Mouse (Mus musculus) thymus, adult 2 months (tissue): Measurements from ENCODE around the gene Tsr1.

Source experiments
- CTCF ChIP-seq: fragments of 200-500 bp; IDR thresholded peaks from 2 replicates; pipeline ENCODE4 v1.5.1; 2012; ENCODE audit warnings: mild to moderate bottlenecking, control low read depth, low read length, moderate library complexity, borderline replicate concordance; ENCODE audit not compliant: control insufficient read depth, poor library complexity, insufficient read depth; ENCODE audit errors: extremely low read depth
- POLR2A ChIP-seq: fragments of 200-500 bp; IDR thresholded peaks from 2 replicates; pipeline ENCODE4 v1.6.1; 2012; ENCODE audit warnings: mild to moderate bottlenecking, low read length, control low read depth, moderate library complexity; ENCODE audit not compliant: control insufficient read depth, poor library complexity, insufficient read depth; ENCODE audit errors: extremely low read depth

- TF ChIP-seq CTCF: no peak
- TF ChIP-seq POLR2A: no peak
Observed at GRCm38 (mm10) chr11:74902416-74902815, 4.5 kb downstream of the Tsr1 start.
